Mouse (Mus musculus): ENCODE results near the gene Mrnip. TPM values are rescaled to one million over a fixed set of nuclear protein-coding genes. Genes with fewer than 3 reads are reported as not detected.
A peak's percentile ranks its signal among the peaks of the same experiment; 100 is the strongest.

The Mrnip gene
- polyA plus RNA-seq, 2 experiments from 2014 or later: 7.9 to 11.7 TPM

- ATAC-seq: no peak
These were observed 31.2 kb downstream of the Mrnip start for GRCm38 (mm10) chr11:50205434-50205833.

- no peak for ATAC-seq
These were observed 31.8 kb downstream of the Mrnip start for GRCm38 (mm10) chr11:50206037-50206436.

GRCm38 (mm10) chr11:50207344-50207743 lies 33.1 kb downstream of the Mrnip start:
- ATAC-seq: no peak

GRCm38 (mm10) chr11:50208039-50208438 lies 33.8 kb downstream of the Mrnip start:
- no peak for ATAC-seq

- ATAC-seq: peak; percentile 82
These were observed 35.9 kb downstream of the Mrnip start for GRCm38 (mm10) chr11:50210101-50210504.

GRCm38 (mm10) chr11:50210505-50211151 lies 36.4 kb downstream of the Mrnip start, which contains the start of the genes Sqstm1 and Mgat4b:
Gene Sqstm1, minus strand, starts transcription at chr11:50210827.
Gene Mgat4b, plus strand, starts transcription at chr11:50210890.
- peak; percentile 61 for ATAC-seq

GRCm38 (mm10) chr11:50211322-50212059 lies 37.2 kb downstream of the Mrnip start:
- ATAC-seq: no peak

GRCm38 (mm10) chr11:50212060-50212739 lies 38.0 kb downstream of the Mrnip start:
- ATAC-seq: no peak

GRCm38 (mm10) chr11:50212848-50213758 lies 38.9 kb downstream of the Mrnip start:
- ATAC-seq: peak; percentile 4

GRCm38 (mm10) chr11:50214631-50215030 lies 40.4 kb downstream of the Mrnip start:
- ATAC-seq: no peak

GRCm38 (mm10) chr11:50215633-50216032 lies 41.4 kb downstream of the Mrnip start:
- ATAC-seq: no peak

GRCm38 (mm10) chr11:50216724-50217366 lies 42.6 kb downstream of the Mrnip start:
- ATAC-seq: no peak

GRCm38 (mm10) chr11:50217811-50218210 lies 43.6 kb downstream of the Mrnip start:
- ATAC-seq: no peak

- ATAC-seq: no peak
These were observed 45.6 kb downstream of the Mrnip start for GRCm38 (mm10) chr11:50219833-50220232.

- no peak for ATAC-seq
These were observed 48.5 kb downstream of the Mrnip start for GRCm38 (mm10) chr11:50222559-50223276.

- peak; percentile 19 for ATAC-seq
These were observed 49.8 kb downstream of the Mrnip start for GRCm38 (mm10) chr11:50223783-50224662.

GRCm38 (mm10) chr11:50224671-50225530 lies 50.7 kb downstream of the Mrnip start:
- peak; percentile 56 for ATAC-seq

- peak; percentile 30 for ATAC-seq
These were observed 51.6 kb downstream of the Mrnip start for GRCm38 (mm10) chr11:50225611-50226378.
